Mouse (Mus musculus): Measurements from ENCODE around the gene Gpr149.

Gene Gpr149

DNA sequence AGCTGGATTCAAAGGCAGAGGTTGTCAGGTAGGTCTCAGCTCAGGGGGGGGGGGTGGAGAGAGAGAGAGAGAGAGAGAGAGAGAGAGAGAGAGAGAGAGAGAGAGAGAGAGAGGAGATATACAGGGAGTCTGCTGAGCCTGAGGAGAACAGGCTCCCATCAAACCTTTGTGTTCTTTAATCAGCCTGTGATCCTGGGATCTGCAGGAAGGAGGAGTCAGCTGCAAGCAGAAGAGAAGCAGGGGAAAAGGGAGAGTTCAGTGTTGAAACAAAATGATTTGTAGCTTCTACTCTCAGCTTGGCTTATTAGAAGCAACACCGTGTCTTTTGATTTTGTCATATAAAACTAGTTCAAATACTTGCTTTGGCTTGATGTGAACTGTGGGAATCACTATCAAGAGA, at the start of gene Gpr149:
Gene Gpr149 (minus strand): TSS at position 168 of the 400 bp plus-strand sequence.
- no peak for DNase-seq (ENCODE audit: low spot score in 2 of 2)

DNA sequence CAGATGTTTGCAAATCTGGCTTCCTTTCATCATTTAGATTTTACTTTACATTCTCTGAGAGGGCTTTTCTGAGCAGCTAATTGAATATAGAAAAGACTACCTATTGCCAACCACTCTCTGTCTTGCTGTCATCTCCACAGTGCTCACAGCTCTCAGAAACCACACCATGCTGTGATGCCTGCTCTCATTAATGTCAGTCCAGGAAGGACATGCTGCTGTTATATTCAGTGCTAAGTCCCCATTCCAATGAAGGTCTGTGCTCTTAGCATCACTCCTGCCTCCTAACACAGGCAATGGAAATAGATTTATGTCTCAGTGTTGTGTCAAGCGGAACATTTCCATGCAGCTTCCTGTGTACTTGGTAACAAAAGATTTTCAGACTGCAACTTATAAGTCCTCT, 45.6 kb upstream of the Gpr149 start:
- DNase-seq (ENCODE audit: low spot score in 2 of 2), result no peak

DNA sequence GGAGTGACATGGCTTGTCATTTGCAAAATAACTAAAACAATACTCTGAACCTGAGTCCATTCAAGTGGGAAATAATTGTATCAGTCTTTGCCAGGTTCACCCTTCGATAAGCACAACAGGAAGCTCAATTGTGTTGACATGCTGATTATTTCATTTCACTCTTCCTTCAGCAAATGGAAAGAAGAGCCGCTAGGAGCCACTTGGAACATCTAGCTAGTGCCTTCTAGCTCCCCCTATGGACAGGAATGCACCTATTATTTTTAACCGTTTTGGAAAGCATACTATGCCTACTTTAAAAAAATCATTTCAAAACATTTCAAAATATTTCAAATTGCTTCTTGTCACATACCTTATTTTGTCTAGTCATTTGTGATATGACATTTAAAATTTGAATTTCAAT, 5.9 kb upstream of the Gpr149 start:
- DNase-seq (ENCODE audit: low spot score in 2 of 2), result no peak

DNA sequence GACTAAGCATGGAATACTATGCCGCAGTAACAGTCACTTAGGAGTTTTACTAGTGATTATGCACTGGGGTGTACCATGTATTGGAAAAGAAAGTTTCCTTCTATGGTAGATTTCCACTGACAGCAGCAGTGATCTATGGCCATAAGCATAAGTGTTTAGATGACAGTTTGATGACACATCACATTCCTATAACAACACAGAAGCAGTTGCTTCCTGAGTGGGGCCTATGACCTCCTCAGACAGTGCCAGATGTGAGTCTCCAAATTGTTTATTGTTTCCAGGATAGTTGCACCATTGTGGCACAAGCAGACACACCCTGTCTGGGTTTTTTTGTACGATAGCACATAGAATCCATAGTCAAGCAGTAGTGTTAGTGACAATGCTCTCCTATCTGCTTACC, 991 bp upstream of the Gpr149 start:
- DNase-seq (ENCODE audit: low spot score in 2 of 2), result no peak

DNA sequence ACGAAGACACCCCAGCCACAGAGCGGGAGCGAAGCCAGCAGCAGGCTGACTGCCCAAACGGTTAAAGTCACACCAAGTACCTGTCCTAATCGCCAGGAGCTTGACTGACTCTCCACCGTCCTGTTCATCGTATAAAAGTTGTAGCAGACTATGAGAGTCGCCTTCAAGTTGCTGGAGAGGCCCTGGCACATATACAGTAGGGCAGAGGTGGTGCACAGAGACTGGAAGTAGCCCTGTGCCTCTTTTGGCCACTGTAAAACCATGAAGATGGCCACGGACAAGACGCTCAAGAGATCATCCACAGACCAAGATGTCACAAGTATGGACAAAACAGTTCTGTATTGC, 921 bp downstream of the Gpr149 start:
- no peak for DNase-seq (ENCODE audit: low spot score in 2 of 2)

DNA sequence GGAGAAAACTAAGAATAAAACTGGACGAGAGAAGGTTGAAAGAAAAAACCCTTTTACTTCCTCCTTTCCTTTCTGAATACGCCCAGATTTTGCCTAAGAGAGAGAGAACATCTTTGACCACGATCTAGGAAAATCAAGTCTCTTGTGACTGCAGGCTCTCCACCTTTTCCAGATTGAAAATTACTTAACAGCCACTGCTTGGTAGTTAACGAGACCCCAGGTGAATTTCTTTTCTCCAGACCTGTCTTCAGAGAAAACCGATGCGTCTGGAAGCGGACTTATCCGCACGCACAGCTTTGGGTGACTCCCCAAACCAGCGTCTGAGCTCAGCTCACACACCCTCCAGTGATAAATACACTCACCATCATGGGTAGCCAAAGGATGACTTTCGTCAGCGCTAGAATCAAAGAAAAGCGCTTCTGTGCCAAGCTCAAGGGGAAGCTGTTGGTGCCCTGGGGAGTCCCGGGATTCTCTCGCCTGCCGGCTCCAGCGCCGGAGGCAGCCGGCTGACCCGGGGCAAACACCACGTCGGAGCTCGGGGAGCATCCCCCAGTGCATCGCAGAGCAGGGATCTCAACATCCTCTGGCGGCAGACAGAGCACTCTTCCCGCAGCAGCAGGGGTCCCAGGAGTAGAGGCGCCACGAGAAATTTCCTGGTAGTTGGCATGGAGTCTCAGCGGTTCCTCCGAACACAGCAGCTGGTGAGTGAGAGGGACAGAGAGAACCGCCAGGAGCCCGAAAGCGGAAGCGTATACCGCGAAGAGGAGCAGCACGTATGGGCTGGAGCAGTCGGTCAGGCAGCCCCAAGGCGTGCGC, 1.5 kb downstream of the Gpr149 start:
- DNase-seq (ENCODE audit: low spot score in 2 of 2), result no peak

DNA sequence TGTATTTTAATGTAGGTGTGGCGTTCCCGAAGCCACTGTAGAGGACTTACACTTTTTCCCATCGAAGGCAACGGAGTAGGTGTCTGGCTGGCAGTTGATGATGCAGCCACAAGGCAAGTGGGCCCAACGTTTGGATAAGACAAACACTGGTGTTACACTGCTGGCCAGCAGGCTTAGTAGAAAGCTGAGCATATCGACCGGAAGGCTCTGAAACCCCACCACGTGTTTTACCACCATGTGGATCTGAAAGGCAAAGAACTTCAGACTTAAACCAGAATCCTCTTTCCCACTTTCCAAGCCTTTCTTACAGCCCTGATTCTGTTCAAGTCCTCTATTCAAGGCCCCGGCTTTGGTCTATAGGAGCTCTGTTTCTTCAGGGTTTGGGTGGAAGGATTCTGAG, 2.5 kb downstream of the Gpr149 start:
- no peak for DNase-seq (ENCODE audit: low spot score in 2 of 2)

DNA sequence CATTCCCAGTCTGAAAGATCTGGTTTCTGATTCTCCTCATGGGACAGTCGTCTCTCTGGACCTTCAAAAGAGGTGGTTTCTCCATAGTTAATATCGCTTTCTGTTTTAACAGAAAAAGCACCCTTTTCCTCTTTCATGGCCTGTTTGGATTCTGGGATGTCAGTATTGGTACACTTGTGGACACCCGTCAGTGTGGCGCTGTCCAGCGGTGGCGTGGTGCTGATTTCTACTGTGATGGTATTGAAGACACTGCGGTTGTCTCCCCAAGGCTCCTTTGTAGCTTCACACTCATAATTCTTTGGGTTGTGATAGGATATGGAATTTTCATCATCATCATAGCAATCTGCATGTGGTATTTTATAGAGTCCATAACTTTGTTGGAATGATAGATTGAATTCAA, 10.1 kb downstream of the Gpr149 start:
- no peak for DNase-seq (ENCODE audit: low spot score in 2 of 2)

DNA sequence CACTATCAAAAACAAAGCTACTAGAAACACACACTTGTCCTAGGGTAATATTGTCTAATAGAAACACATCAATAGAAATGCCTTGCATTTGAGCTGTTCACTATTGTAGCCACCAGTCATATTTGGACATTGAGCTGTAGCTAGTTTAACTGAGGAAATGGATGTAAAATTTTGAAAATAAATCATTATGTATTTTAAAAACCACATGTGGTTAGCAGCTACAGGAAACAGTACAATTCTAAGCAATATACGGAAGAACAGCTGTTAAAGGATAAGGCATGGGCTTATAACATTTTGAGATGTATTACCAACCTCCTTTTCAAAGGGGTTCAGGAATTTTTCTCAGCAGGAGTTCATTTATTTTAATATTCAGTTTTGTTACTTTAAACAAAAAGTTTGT, 19.9 kb downstream of the Gpr149 start:
- no peak for DNase-seq (ENCODE audit: low spot score in 2 of 2)

DNA sequence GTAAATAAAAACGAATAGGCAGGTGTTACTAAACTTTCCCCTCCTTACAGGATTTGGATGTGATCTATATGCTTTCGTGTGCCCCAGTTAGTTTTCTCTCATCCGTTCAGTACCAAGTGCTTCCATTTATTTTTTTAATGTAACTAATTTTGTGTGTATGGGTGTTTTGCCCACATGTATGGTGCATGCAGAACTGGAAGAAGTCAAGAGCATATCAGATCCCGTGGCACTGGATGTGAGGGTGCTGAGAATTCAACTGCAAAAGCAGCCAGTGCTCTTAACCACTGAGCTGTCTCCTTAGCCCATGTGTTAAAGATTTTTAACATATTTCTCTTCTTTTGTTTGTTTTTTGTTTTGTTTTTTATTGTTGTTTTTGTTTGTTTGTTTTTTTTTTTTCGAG, 77.3 kb downstream of the Gpr149 start:
- DNase-seq (ENCODE audit: low spot score in 2 of 2), result no peak

DNA sequence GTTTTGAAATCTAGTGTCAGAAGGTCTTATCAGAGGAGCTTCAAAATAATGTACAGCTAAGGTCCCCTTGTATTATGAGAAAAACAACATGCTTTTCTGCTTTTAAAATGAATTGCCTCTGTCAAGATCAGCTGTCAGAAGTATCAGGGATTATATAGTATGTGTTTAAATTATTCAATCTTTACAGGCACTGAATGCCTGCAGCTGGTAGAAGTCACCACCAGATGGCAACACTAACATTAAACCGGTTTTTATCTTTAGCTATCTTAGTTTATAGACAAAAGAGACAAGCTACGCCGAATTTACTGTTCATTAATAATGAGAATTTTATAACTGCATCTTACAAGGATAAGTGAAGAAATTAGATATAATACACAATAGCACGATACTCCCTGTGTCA, 77.8 kb downstream of the Gpr149 start:
- no peak for DNase-seq (ENCODE audit: low spot score in 2 of 2)

DNA sequence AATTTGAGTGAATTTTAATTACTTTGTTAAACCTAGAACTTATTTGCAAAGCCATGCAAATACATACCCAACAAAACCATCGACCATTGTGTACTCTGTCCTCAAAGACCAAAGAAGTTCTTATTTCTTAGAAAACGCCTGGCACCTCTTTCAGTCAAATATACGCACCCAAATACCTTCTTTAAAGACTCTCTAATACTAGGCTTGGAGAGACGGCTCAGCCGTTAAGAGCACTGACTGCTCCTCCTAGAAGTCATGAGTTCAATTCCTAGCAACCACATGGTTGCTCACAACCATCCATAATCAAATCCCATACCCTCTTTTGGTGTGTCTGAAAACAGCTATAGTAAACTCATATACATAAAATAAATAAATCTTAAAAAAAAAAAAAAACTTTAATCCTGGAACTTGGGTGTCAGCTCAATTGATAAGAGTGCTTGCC, 97.7 kb downstream of the Gpr149 start:
- no peak for DNase-seq (ENCODE audit: low spot score in 2 of 2)

DNA sequence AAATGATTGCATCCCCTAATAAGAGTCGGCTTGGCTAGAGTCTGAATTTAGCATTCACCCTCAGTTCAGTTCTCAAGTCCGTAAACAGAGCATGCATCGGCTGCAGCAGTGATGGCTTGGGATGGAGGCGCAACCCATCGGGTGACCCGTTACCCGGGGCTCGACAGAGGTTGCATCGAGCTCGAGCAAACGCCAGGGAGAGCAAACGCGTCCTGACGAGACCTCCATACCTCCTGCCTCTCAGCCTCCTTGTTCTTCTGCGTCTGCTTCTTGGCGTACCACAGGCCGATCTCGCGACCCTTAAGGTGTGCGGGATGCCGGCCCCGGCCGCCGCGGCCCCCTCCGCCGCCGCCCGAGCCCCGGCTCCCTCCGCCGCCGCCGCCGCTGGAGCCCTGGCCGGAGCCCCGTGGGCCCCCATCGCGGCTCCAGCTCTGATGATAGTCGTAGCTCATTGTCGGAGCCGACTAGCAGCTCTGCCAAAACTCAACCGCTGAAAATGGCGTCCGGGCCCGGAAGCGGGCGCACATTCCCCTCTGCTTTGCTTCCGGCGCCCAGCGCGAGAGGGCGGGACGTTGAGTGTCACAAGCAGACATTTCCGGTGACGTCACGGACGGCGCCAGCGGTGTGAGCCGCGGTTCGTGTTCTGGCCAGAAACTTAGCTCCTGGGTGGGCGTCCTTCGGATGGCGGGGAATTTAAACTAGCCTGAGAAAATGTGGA, 98.3 kb downstream of the Gpr149 start, which contains the start of gene Dhx36:
Gene Dhx36 (minus strand): TSS at position 517 of the 718 bp plus-strand sequence.
- peak; percentile 81 to 92 for DNase-seq (ENCODE audit: low spot score in 2 of 2)

DNA sequence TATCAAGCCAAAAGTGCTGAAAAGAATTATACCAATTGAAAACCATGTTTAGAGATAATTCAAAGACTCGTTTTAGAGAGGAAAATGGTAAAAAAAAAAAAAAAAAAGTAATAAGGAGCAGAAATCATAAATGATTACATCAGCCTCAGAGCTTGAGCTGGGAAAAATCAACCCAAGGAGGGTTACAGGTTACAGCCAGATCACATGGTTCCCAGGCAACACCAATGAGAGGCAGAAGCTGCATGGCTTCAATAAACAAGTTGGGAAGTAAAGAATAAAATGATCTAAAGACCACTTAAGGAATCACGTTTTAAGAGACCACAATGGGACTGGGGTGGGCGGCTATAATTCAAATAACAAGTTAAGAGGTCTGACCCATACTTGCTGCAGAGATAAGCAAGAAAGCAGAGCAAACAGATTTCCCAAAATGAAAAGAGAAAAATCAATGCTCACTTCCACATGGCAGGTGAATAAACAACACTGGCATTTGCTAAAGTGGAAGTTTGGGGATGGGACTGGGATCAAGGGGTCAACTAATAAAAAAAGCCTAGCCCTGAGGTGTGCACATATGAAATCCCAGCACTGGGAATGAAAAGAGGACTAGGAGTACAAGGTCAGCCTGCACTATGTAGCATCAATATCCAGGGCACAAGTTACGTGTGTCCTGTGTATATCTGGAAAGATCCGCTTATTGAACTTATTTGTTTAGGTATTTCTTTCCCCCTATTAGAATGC, 99.6 kb downstream of the Gpr149 start:
- DNase-seq (ENCODE audit: low spot score in 2 of 2), result no peak

DNA sequence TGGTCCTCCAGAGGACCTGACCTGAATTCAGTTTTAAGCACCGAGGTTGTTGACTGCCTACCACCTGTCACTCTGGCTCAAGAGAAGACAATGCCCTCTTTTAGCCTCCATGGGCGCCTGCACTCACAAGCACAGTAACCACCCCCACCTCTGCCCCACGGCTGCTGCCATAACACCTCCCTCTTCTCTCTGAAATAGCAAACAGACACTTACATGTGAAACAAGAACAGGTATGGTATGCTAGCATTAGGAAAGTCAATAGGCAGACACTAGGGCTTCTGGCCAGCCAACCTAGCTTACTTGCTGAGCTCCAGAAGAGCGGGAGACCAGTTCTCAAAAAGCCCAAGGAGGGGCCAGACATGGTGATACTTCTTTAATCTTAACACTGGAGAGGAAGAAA, 105.6 kb downstream of the Gpr149 start:
- DNase-seq (ENCODE audit: low spot score in 2 of 2), result no peak

DNA sequence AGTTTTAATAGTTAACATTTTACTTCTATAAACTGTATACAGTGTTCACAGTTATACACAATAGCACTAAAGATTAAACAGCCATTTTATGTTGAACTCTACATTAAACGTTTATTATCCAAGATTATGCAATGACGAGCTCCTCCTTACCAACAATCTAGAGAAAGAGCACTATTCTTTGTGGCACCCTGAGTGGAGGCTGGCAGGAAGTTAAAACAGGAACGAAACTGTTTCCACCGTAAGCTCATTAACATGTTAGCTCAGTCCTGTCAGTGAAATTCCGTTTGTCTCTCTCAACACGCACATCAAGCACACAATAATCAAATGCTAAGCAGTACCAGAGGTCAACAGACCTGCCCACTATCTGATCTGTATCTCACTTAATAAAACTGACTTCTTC, 112.4 kb downstream of the Gpr149 start:
- no peak for DNase-seq (ENCODE audit: low spot score in 2 of 2)

DNA sequence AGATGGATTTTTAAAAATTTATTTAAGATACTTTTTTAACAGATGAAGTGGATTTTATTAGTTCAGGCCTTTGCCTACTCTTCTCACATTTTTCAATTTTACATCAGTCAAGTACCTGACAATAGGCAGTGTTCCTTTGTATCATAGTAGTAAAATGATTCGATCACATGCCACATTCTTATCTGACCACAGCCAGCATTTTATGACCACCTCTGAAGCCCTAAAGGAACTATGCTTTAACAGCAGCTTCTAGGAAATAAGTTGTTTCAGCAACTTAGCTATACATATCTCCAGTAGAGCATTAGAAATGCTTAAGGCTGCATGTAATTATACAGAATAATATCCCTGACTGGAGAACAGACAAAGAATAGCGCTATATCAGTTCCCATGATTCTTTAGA, 120.6 kb downstream of the Gpr149 start:
- DNase-seq (ENCODE audit: low spot score in 2 of 2), result no peak
